Mouse (Mus musculus) erythroblast, embryonic 14.5 days (primary cell): ENCODE results near the gene Pou4f1.

Experiments used
- GATA1 ChIP-seq: IDR thresholded peaks from 2 replicates; pipeline ENCODE4 v1.6.1; 2012; ENCODE audit warnings: low read length, inconsistent platforms, mixed read lengths
- TAL1 ChIP-seq: IDR thresholded peaks from 3 replicates; pipeline ENCODE4 v1.6.1; 2012; ENCODE audit warnings: low read length, inconsistent platforms, mixed read lengths

DNA sequence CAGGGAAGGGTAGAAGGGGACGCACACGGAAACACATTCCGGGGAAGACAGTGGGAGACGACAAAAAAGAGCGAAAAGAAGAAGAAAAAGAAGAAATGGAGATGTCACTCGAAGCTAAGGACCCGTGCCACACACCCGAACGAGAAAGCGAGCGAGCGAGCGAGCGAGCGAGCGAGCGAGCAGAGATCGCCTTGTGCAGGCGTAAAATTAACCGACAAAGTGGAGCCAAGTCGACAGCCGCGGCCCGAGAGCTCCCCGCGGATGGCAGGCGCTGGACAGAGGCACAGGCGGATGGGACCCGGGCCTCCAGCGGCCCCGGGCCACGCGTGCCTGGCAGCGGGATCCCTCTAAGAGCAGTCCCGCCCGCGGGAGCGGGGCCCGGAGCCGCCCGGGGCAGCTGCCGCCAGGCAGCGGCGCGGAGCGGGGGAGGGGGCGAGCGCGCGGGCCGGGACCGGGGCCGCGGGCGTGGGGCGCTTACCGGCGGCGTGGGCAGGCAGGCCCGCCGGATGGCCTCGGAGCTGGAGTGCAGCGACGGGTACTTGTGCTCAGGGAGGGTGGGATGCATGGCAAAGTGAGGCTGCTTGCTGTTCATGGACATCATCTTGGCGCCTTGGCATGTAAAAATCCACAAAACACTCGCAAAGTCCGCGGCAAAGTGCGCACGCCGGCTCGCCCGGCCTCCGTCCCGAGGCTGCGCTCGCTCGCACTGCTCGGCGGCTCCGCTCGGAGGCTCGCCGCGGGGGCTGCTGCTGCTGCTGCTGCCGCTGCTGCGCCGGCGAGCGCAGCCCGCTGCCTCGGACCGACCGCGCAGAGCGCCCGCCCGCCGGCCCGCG, 450 bp downstream of the Pou4f1 start:
- TF ChIP-seq GATA1 (no peak), TAL1 (no peak)
